ENCODE assay signal across 22 mouse cellular contexts in genomic region chr7:126606611-126607010, GRCm38 (mm10). TPM values are rescaled to one million over a fixed set of nuclear protein-coding genes. Genes with fewer than 3 reads are reported as not detected.
DNase-seq lines count a peak whose midpoint lies in the region; ATAC-seq and TF ChIP-seq lines count a peak whose summit lies in the region.
"Had no signal": no experiment of that assay in that cellular context is flagged by ENCODE, and none has a peak within 500 bp of the region (broad histone marks: within the 10 kb centered on the region; RNA-seq: fewer than 3 reads in every experiment).

No protein-coding gene starts in this region.

- ATAC-seq in lung, embryonic 15.5 days (ENCODE audit: borderline replicate concordance, extremely low read depth, low FRiP score, low TSS enrichment): no peak
- ATAC-seq in granulocyte monocyte progenitor cell, adult 5-6 weeks (replicated peaks; ENCODE audit: poor library complexity, severe bottlenecking): peak; percentile 65
- ATAC-seq: activated CD4-positive, CD25-positive, alpha-beta regulatory T cell, adult 4 months; hindbrain, postnatal 0 days had no signal

- H3K27ac ChIP-seq in lung, embryonic 15.5 days: peak overlapping the region; percentile 23; the same call in 1 of the 2 replicates
- H3K27ac ChIP-seq: embryonic facial prominence, embryonic 12.5 days; hindbrain, postnatal 0 days had no signal

- H3ac ChIP-seq in myocyte (ENCODE audit: control insufficient read depth, insufficient read length): no peak overlapping the region

- H3K79me2 ChIP-seq in myocyte (ENCODE audit: control insufficient read depth, insufficient read depth): no peaks in the 10 kb centered on the region

- WGBS in lung, embryonic 15.5 days: 63% methylated on average over 5 of the region's 5 CpGs

- H3K4me1 ChIP-seq in lung, embryonic 15.5 days: peaks cover 13% of the 10 kb centered on the region
- H3K4me1 ChIP-seq: embryonic facial prominence, embryonic 12.5 days had no signal

- H3K9ac ChIP-seq in lung, embryonic 15.5 days: no peak overlapping the region
- H3K9ac ChIP-seq: embryonic facial prominence, embryonic 12.5 days had no signal

- no peaks in the 10 kb centered on the region for H3K27me3 ChIP-seq in lung, embryonic 15.5 days
- H3K27me3 ChIP-seq in myocyte (ENCODE audit: control insufficient read depth, insufficient read depth, insufficient read length): no peaks in the 10 kb centered on the region
- H3K27me3 ChIP-seq: embryonic facial prominence, embryonic 12.5 days had no signal

- no peaks in the 10 kb centered on the region for H3K36me3 ChIP-seq in lung, embryonic 15.5 days
- H3K36me3 ChIP-seq in myocyte (ENCODE audit: control insufficient read depth, insufficient read depth): no peaks in the 10 kb centered on the region
- H3K36me3 ChIP-seq: embryonic facial prominence, embryonic 12.5 days had no signal

- H3K4me3 ChIP-seq in lung, embryonic 15.5 days: no peak overlapping the region
- no peak overlapping the region for H3K4me3 ChIP-seq in myocyte
- H3K4me3 ChIP-seq: embryonic facial prominence, embryonic 12.5 days had no signal

- DNase-seq in lung, postnatal 4 days: no peak
- DNase-seq in CD4-positive, CD25-positive, alpha-beta regulatory T cell, adult 2 months (ENCODE audit: low read depth, low spot score): peak; percentile 41
- DNase-seq in layer of hippocampus, adult 9-10 months (ENCODE audit: low spot score): no peak
- DNase-seq in cerebellum, adult 11 months: no peak
- DNase-seq in kidney, adult 8-10 months: no peak
- DNase-seq: midbrain, embryonic 14.5 days; right cerebral cortex, postnatal 25 days had no signal

- no peak for TF ChIP-seq POLR2A in myocyte (IDR thresholded peaks at IDR 0.05; ENCODE audit: insufficient read length, low read depth)

- no peaks in the 10 kb centered on the region for H3K9me3 ChIP-seq in lung, embryonic 15.5 days
- H3K9me3 ChIP-seq: embryonic facial prominence, embryonic 12.5 days had no signal

- no peak overlapping the region for H3K4me2 ChIP-seq in lung, embryonic 15.5 days
- H3K4me2 ChIP-seq in myocyte (ENCODE audit: low read depth): peak overlapping the region; percentile 18
- H3K4me2 ChIP-seq: embryonic facial prominence, embryonic 12.5 days; heart, embryonic 11.5 days; liver, embryonic 11.5 days had no signal

TF ChIP-seq in myocyte, 11 proteins besides CTCF, POLR2A, EP300 and RAD21:
- TF ChIP-seq E2F4 (IDR thresholded peaks at IDR 0.05; ENCODE audit: insufficient read depth) (no peak), TCF3 (IDR thresholded peaks at IDR 0.05; ENCODE audit: insufficient read length, low read depth) (no peak), USF1 (IDR thresholded peaks at IDR 0.05; ENCODE audit: low read depth) (no peak), POLR2AphosphoS2 (IDR thresholded peaks at IDR 0.05; ENCODE audit: insufficient read length, low read depth) (no peak), CEBPB (IDR thresholded peaks at IDR 0.05; ENCODE audit: insufficient read depth, poor library complexity, severe bottlenecking) (no peak), MYOG (IDR thresholded peaks at IDR 0.05; ENCODE audit: control insufficient read depth in 1 of 3, insufficient read depth in 1 of 3, insufficient read length in 2 of 3, low read depth in 2 of 3) (no peak), MYOD1 (IDR thresholded peaks at IDR 0.05; ENCODE audit: control insufficient read depth in 1 of 3, insufficient read length in 2 of 3, low read depth in 2 of 3) (no peak), MAX (IDR thresholded peaks at IDR 0.05; ENCODE audit: low read depth) (no peak), REST (IDR thresholded peaks at IDR 0.05; ENCODE audit: insufficient read depth, insufficient read length) (no peak), SRF (IDR thresholded peaks at IDR 0.05; ENCODE audit: control insufficient read depth, insufficient read length, low read depth) (no peak), TCF12 (IDR thresholded peaks at IDR 0.05; ENCODE audit: insufficient read depth, poor library complexity, severe bottlenecking) (no peak)

RNA-seq across cellular contexts. Expression of gene Il27, which starts 11.9 kb away (rescaled TPM):
- not detected in 2 replicates for polyA plus RNA-seq in lung, embryonic 15.5 days (2015; fragmentation: Nextera tagmentation; extraction: Ambion mirVana)
- 1.3 TPM in 1 of 2 replicates, not detected in the other for total RNA-seq in granulocyte monocyte progenitor cell, adult 5-6 weeks (2014; fragmentation: Nextera tagmentation)
- total RNA-seq in granulocyte monocyte progenitor cell, adult 5-6 weeks (2017): 1.2 TPM in 1 of 2 replicates, not detected in the other
- not detected for polyA plus RNA-seq in myocyte (2012; fragmentation: generic; extraction: Trizol)
- total RNA-seq: adrenal gland, postnatal 25 days; gastrocnemius, postnatal 25 days; heart, postnatal 36 days; layer of hippocampus, postnatal 10 days; left cerebral cortex, postnatal 36 days had no signal
- polyA plus RNA-seq: activated CD4-positive, CD25-positive, alpha-beta regulatory T cell, adult 4 months; C2C12; embryonic facial prominence, embryonic 12.5 days; heart, embryonic 11.5 days; hindbrain, postnatal 0 days; liver, embryonic 11.5 days; midbrain, embryonic 14.5 days; neural tube, embryonic 11.5 days had no signal

RNA-seq across cellular contexts. Expression of gene Cln3, which starts 21.0 kb away (rescaled TPM):
- 27.7 and 27.9 TPM in 2 replicates for polyA plus RNA-seq in lung, embryonic 15.5 days (2015; fragmentation: Nextera tagmentation; extraction: Ambion mirVana)
- 37.7 and 61.7 TPM in 2 replicates for total RNA-seq in granulocyte monocyte progenitor cell, adult 5-6 weeks (2014; fragmentation: Nextera tagmentation)
- 9.6 and 16.3 TPM in 2 replicates for total RNA-seq in granulocyte monocyte progenitor cell, adult 5-6 weeks (2017)
- polyA plus RNA-seq in myocyte (2012; fragmentation: generic; extraction: Trizol): 3.6 TPM

RNA-seq across cellular contexts. Expression of gene Apobr, which starts 21.9 kb away (rescaled TPM):
- polyA plus RNA-seq in lung, embryonic 15.5 days (2015; fragmentation: Nextera tagmentation; extraction: Ambion mirVana): 1.1 and 1.5 TPM in 2 replicates
- total RNA-seq in granulocyte monocyte progenitor cell, adult 5-6 weeks (2014; fragmentation: Nextera tagmentation): 2.1 and 3.9 TPM in 2 replicates
- total RNA-seq in granulocyte monocyte progenitor cell, adult 5-6 weeks (2017): 4.2 and 6.2 TPM in 2 replicates
- 4.7 TPM for polyA plus RNA-seq in myocyte (2012; fragmentation: generic; extraction: Trizol)

RNA-seq across cellular contexts. Expression of gene Nupr1, which starts 24.1 kb away (rescaled TPM):
- 23.4 and 30.0 TPM in 2 replicates for polyA plus RNA-seq in lung, embryonic 15.5 days (2015; fragmentation: Nextera tagmentation; extraction: Ambion mirVana)
- total RNA-seq in granulocyte monocyte progenitor cell, adult 5-6 weeks (2014; fragmentation: Nextera tagmentation): 0.92 and 1.3 TPM in 2 replicates
- 1.7 TPM in 1 of 2 replicates, not detected in the other for total RNA-seq in granulocyte monocyte progenitor cell, adult 5-6 weeks (2017)
- 244 TPM for polyA plus RNA-seq in myocyte (2012; fragmentation: generic; extraction: Trizol)

RNA-seq across cellular contexts. Expression of gene Eif3c, which starts 40.4 kb away (rescaled TPM):
- polyA plus RNA-seq in lung, embryonic 15.5 days (2015; fragmentation: Nextera tagmentation; extraction: Ambion mirVana): 176 and 186 TPM in 2 replicates
- total RNA-seq in granulocyte monocyte progenitor cell, adult 5-6 weeks (2014; fragmentation: Nextera tagmentation): 188 and 206 TPM in 2 replicates
- 229 and 239 TPM in 2 replicates for total RNA-seq in granulocyte monocyte progenitor cell, adult 5-6 weeks (2017)
- polyA plus RNA-seq in myocyte (2012; fragmentation: generic; extraction: Trizol): 344 TPM
